Mouse (Mus musculus) lung, adult 2 months (tissue): ENCODE measurements around the gene Gm13288.

Source experiments
- CTCF ChIP-seq: fragments of 200-500 bp; IDR thresholded peaks from 2 replicates; pipeline ENCODE4 v1.5.1; 2011; ENCODE audit warnings: mild to moderate bottlenecking, low read length, control low read depth; ENCODE audit not compliant: insufficient read depth
- POLR2A ChIP-seq: fragments of 200-500 bp; IDR thresholded peaks from 2 replicates; pipeline ENCODE4 v1.6.1; 2011; ENCODE audit warnings: low read depth, mild to moderate bottlenecking, control low read depth, low read length, borderline replicate concordance; ENCODE audit errors: extremely low read depth

- TF ChIP-seq CTCF (no peak), POLR2A (no peak)
Measured at GRCm38 (mm10) chr4:88838828-88839227, 33.5 kb downstream of the Gm13288 start.
